Mouse (Mus musculus): ENCODE data around the gene Net1. TPM values are rescaled to one million over a fixed set of nuclear protein-coding genes. Genes with fewer than 3 reads are reported as not detected.
A peak's percentile ranks its signal among the peaks of the same experiment; 100 is the strongest.

The Net1 gene
- polyA plus RNA-seq (2015; fragmentation: Nextera tagmentation; extraction: Ambion mirVana) = 141 and 151 TPM in 2 replicates

DNA sequence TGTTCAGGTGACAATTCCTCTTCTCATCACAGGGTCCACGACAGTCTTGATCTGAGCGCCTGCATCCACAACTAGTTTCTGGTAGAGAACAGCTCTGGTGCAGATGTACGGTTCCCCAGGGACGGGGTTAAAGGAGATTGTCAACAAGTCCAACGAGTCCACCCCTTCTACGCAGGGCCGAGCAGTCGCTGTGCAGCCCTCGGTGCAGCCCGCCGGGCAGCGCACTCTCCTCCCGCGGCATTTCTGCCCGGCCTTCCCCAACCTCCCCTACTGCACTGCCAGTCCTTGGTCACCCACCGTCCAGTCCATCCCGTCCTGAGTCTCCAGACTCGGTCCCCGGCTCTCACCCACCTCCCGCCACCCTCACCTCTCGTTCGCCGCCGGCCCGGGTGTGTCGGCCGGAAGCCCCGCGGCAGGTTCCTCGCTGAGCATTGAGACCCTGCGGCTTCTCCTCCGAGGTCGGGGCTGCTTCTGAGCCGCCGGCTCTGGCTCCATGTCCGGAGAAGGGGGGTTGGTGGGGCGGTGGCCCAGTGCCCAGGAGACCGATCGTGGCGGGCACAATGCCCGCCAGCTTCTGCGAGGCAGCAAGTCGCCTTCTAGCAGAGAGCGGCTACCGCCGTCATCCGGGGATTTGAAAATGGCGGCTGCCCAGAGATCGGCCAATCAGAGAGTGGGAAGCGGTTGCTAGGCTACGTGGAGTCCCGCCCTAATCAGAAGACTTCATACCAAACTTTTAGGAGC lies at the start of gene Net1, which contains the start of gene Tubal3:
Net1 (minus strand) TSS at position 650 of the 741 bp plus-strand sequence.
Tubal3 (plus strand) TSS at position 704 of the 741 bp plus-strand sequence.
- H3K27me3 ChIP-seq = no peaks in the 10 kb centered on the region
- H3K36me3 ChIP-seq = no peaks in the 10 kb centered on the region
- peak within 1 kb of the TSS; percentile 27; the same call in 1 of the 2 replicates for H3K27ac ChIP-seq
- H3K9me3 ChIP-seq = no peaks in the 10 kb centered on the region
- peak; percentile 94 for ATAC-seq (ENCODE audit: insufficient number of reproducible peaks, low FRiP score, low TSS enrichment, low read depth)
- peak within 1 kb of the TSS; percentile 63 for H3K9ac ChIP-seq
- peaks cover 5% of the 10 kb centered on the region; the same call in 1 of the 2 replicates for H3K4me1 ChIP-seq
- peak within 1 kb of the TSS; percentile 92 for H3K4me3 ChIP-seq
- H3K4me2 ChIP-seq = peak within 1 kb of the TSS; percentile 77
- under 1% methylated on average over 52 of the region's 52 CpGs for WGBS

DNA sequence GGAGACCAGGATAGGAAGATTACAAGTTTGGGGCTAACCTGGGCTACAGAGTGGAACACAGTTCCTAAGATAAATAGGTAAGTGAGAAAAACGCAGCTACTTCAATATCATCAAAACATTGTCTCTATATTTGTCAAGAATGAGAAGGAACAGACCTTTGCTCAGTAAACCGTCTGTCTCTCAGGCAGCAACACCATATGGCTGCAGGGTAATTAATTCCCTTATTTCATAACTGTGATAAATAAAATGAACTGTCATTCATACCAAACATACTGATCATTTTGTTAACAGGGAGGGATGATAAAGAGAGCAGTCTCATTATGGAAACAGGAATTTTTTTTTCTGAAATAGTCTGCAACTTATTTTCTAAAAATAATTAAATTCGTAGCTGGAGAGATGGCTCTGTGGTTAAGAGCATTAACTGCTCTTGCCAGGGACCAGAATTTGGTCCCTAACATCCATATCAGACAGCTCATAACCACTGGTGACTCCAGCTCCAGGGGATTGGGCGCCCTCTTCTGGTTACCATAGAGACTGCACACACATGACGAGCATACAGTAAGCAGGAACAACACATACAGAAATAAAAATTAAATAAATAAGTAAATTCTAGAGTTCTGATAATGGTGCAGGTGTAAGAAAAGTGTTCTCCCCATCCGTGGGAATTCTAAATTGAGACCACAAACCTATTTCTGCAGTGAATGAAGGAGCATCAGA lies 33.3 kb upstream of the Net1 start:
- Histone ChIP-seq H3K4me2 (no peak overlapping the region), H3K9me3 (no peaks in the 10 kb centered on the region), H3K36me3 (no peaks in the 10 kb centered on the region), H3K9ac (no peak overlapping the region), H3K4me3 (no peak overlapping the region), H3K27ac (no peak overlapping the region), H3K4me1 (no peaks in the 10 kb centered on the region), H3K27me3 (no peaks in the 10 kb centered on the region)
- ATAC-seq (ENCODE audit: insufficient number of reproducible peaks, low FRiP score, low TSS enrichment, low read depth) = no peak
- 78% methylated on average over 6 of the region's 6 CpGs for WGBS

DNA sequence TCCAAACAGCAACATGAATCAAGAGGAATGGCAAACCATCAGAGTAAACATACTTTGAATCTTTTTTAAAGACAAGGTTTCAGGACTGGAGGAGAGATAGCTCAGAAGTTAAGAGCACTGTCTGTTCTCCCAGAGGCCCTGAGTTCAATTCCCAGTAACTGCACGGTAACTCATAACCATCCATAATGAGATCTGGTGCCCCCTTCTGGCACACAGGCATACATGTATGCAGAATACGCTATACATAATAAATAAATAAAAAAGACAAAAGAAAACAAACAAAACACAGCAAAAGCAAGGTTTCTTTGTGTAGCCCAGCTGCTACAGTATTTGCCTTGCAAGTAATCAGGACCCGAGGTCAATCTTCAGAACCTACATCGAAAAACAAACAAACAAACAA lies 31.5 kb upstream of the Net1 start:
- WGBS = 88% methylated on average over 4 of the region's 4 CpGs
- Histone ChIP-seq H3K9ac (no peak overlapping the region), H3K36me3 (no peaks in the 10 kb centered on the region), H3K27me3 (no peaks in the 10 kb centered on the region), H3K4me2 (no peak overlapping the region), H3K9me3 (no peaks in the 10 kb centered on the region), H3K4me3 (no peak overlapping the region), H3K27ac (no peak overlapping the region), H3K4me1 (no peaks in the 10 kb centered on the region)
- no peak for ATAC-seq (ENCODE audit: insufficient number of reproducible peaks, low FRiP score, low TSS enrichment, low read depth)

- Histone ChIP-seq H3K9ac (no peak overlapping the region), H3K36me3 (no peaks in the 10 kb centered on the region), H3K27me3 (no peaks in the 10 kb centered on the region), H3K27ac (no peak overlapping the region), H3K4me3 (no peak overlapping the region), H3K4me2 (no peak overlapping the region), H3K9me3 (no peaks in the 10 kb centered on the region), H3K4me1 (no peaks in the 10 kb centered on the region)
- ATAC-seq (ENCODE audit: insufficient number of reproducible peaks, low FRiP score, low TSS enrichment, low read depth) = no peak
- 85% methylated on average over 4 of the region's 4 CpGs for WGBS
Observed at GRCm38 (mm10) chr13:3947267-3947666, 29.2 kb upstream of the Net1 start.

- no peak for ATAC-seq (ENCODE audit: insufficient number of reproducible peaks, low FRiP score, low TSS enrichment, low read depth)
- H3K4me3 ChIP-seq = no peak within 1 kb of the TSS
Observed at GRCm38 (mm10) chr13:3945249-3945648, 27.2 kb upstream of the Net1 start, which contains the start of gene Ucn3. TSS of gene Ucn3 (minus strand) at chr13:3945349.

GRCm38 (mm10) chr13:3944699-3945098 lies 26.7 kb upstream of the Net1 start:
- Histone ChIP-seq H3K4me2 (no peak overlapping the region), H3K27me3 (no peaks in the 10 kb centered on the region), H3K36me3 (no peaks in the 10 kb centered on the region), H3K4me1 (no peaks in the 10 kb centered on the region), H3K27ac (no peak overlapping the region), H3K9me3 (no peaks in the 10 kb centered on the region), H3K9ac (no peak overlapping the region), H3K4me3 (no peak overlapping the region)
- ATAC-seq (ENCODE audit: insufficient number of reproducible peaks, low FRiP score, low TSS enrichment, low read depth) = no peak
- 51% methylated on average over 7 of the region's 7 CpGs for WGBS

More at GRCm38 (mm10) chr13:3945249-3945648, 27.2 kb upstream of the Net1 start, which contains the start of gene Ucn3:
- Histone ChIP-seq H3K9ac (no peak within 1 kb of the TSS), H3K27me3 (no peaks in the 10 kb centered on the region), H3K4me2 (no peak within 1 kb of the TSS), H3K4me1 (no peaks in the 10 kb centered on the region), H3K27ac (no peak within 1 kb of the TSS), H3K9me3 (no peaks in the 10 kb centered on the region), H3K36me3 (no peaks in the 10 kb centered on the region)
- 50% methylated on average over 2 of the region's 2 CpGs for WGBS

GRCm38 (mm10) chr13:3926046-3926445 lies 8.0 kb upstream of the Net1 start:
- H3K4me2 ChIP-seq = no peak overlapping the region
- H3K27me3 ChIP-seq = no peaks in the 10 kb centered on the region
- no peak for ATAC-seq (ENCODE audit: insufficient number of reproducible peaks, low FRiP score, low TSS enrichment, low read depth)
- H3K4me1 ChIP-seq = no peaks in the 10 kb centered on the region
- WGBS = 90% methylated on average over 6 of the region's 6 CpGs
- H3K9ac ChIP-seq = no peak overlapping the region
- H3K4me3 ChIP-seq = no peak overlapping the region
- no peak overlapping the region for H3K27ac ChIP-seq
- no peaks in the 10 kb centered on the region for H3K9me3 ChIP-seq
- no peaks in the 10 kb centered on the region for H3K36me3 ChIP-seq

DNA sequence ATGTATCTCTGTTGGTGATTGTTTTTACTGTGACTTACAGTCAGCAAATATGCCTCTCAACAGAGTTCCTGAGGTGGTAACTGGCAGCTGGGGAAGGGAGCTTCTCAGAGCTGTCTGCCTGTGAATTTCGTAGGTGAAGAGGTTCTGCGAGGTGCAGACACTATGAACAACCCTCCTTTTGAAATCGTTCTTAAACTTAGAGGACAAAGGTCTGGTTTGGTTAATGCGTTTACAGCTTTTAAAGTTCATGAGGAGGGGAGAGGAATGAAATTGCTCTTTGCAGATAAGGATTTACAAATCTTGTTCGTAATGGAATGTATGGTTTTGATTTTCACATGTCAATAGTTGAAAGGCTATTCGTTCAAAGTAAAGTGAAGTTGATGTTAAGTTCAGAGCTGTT lies 7.6 kb upstream of the Net1 start:
- Histone ChIP-seq H3K27ac (no peak overlapping the region), H3K9ac (no peak overlapping the region), H3K9me3 (no peaks in the 10 kb centered on the region), H3K36me3 (no peaks in the 10 kb centered on the region), H3K27me3 (no peaks in the 10 kb centered on the region), H3K4me1 (no peaks in the 10 kb centered on the region), H3K4me3 (no peak overlapping the region), H3K4me2 (no peak overlapping the region)
- 70% methylated on average over 6 of the region's 6 CpGs for WGBS
- ATAC-seq (ENCODE audit: insufficient number of reproducible peaks, low FRiP score, low TSS enrichment, low read depth) = no peak

- no peaks in the 10 kb centered on the region for H3K36me3 ChIP-seq
- H3K4me1 ChIP-seq = no peaks in the 10 kb centered on the region
- no peaks in the 10 kb centered on the region for H3K27me3 ChIP-seq
- no peak for ATAC-seq (ENCODE audit: insufficient number of reproducible peaks, low FRiP score, low TSS enrichment, low read depth)
- no peak overlapping the region for H3K4me3 ChIP-seq
- H3K4me2 ChIP-seq = no peak overlapping the region
- WGBS = 80% methylated on average over 5 of the region's 5 CpGs
- no peak overlapping the region for H3K27ac ChIP-seq
- H3K9ac ChIP-seq = no peak overlapping the region
- H3K9me3 ChIP-seq = no peaks in the 10 kb centered on the region
Observed at GRCm38 (mm10) chr13:3924483-3924882, 6.5 kb upstream of the Net1 start.

GRCm38 (mm10) chr13:3913504-3913903 lies 4.5 kb downstream of the Net1 start:
- Histone ChIP-seq H3K27me3 (no peaks in the 10 kb centered on the region), H3K4me2 (no peak overlapping the region), H3K27ac (no peak overlapping the region), H3K4me3 (no peak overlapping the region), H3K36me3 (0 out of 2 replicates have a peak, but pooled peaks cover 2% of the 10 kb centered on the region), H3K4me1 (peaks cover 5% of the 10 kb centered on the region; the same call in 1 of the 2 replicates), H3K9me3 (no peaks in the 10 kb centered on the region), H3K9ac (no peak overlapping the region)
- no peak for ATAC-seq (ENCODE audit: insufficient number of reproducible peaks, low FRiP score, low TSS enrichment, low read depth)
- WGBS = 81% methylated on average over 4 of the region's 4 CpGs

DNA sequence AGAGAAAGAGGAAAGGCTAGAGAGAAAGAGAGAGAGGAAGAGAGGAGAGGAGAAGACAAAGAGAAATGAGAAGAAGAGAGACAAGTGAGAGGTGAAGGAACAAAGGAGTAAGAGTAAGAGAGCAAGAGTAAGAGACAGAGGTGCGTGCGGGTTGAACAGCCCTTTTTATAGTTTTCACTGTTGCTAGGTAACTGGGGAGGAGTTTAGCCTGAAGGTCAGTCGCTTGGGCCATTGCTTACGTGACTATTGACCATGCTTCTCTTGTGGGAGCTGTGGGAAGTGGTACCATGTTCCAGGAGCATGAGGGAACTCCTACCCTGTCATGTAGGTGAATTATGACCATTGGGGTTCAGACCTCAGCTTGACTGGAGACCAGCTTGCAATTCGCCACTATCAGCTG lies 7.7 kb downstream of the Net1 start:
- Histone ChIP-seq H3K36me3 (0 out of 2 replicates have a peak, but pooled peaks cover 2% of the 10 kb centered on the region), H3K9ac (no peak overlapping the region), H3K4me2 (no peak overlapping the region), H3K4me1 (no peaks in the 10 kb centered on the region), H3K4me3 (no peak overlapping the region), H3K27me3 (no peaks in the 10 kb centered on the region), H3K9me3 (no peaks in the 10 kb centered on the region), H3K27ac (no peak overlapping the region)
- ATAC-seq (ENCODE audit: insufficient number of reproducible peaks, low FRiP score, low TSS enrichment, low read depth) = no peak
- 88% methylated on average over 5 of the region's 5 CpGs for WGBS

GRCm38 (mm10) chr13:3908262-3908661 lies 9.8 kb downstream of the Net1 start:
- ATAC-seq (ENCODE audit: insufficient number of reproducible peaks, low FRiP score, low TSS enrichment, low read depth) = no peak
- no peaks in the 10 kb centered on the region for H3K27me3 ChIP-seq
- no peaks in the 10 kb centered on the region for H3K4me1 ChIP-seq
- H3K27ac ChIP-seq = no peak overlapping the region
- WGBS = 86% methylated on average over 4 of the region's 4 CpGs
- H3K4me3 ChIP-seq = no peak overlapping the region
- 0 out of 2 replicates have a peak, but pooled peaks cover 2% of the 10 kb centered on the region for H3K36me3 ChIP-seq
- no peaks in the 10 kb centered on the region for H3K9me3 ChIP-seq
- no peak overlapping the region for H3K9ac ChIP-seq
- H3K4me2 ChIP-seq = no peak overlapping the region

All from limb, embryonic 15.5 days (tissue).